Mouse (Mus musculus) brain, adult 10 weeks (tissue): ENCODE measurements around the gene Rex1bd. TPM values are rescaled to one million over a fixed set of nuclear protein-coding genes. Genes with fewer than 3 reads are reported as not detected.

Experiments used
- polyA plus RNA-seq: library from polyadenylated mRNA; stranded (reverse); fragments of 350-450 nt; fragmentation: Illumina TruSeq; extraction: RNeasy Lipid Tissue Mini Kit (QIAGEN cat#74804); gene quantifications from one replicate; pipeline ENCODE4 v1.2.3, GENCODE M21; 2015; ENCODE audit warnings: low read depth, low replicate concordance

Rex1bd gene
- 129 TPM for polyA plus RNA-seq

DNA sequence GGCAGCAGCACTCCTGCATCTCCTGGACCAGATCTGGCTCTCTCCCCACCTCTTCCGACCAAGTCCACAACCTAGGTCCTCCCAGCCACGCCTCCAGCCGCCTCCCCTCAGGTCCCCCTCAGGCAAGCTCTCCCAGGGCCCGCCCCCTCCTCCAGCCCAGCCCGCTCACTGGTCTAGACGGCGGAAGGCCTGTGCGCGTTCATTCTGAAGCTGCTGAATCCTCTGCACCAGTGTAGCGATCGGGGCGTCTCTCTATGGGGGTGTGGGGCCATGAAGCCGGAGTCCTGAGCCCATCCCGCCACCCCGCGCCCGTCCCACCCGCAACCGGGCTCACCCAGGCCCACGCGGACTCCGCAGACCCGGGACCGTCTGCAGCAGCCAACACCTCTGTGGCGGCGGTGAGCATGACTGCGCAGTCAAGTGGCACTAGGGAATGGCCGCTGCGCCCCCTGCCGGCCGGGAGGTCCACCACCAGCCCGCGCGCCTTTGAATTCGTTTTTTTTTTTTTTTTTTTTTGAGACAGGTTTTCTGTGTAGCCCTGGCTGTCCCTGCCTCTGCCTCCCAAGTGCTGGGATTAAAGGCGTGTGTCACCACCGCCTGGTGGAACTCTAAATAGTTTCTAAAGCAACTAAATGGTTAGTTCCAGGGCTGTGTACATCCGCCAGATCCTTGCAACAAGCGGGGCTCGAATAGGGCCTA is at the start of gene Rex1bd:
Gene Rex1bd, minus strand, starts transcription at position 425 of the 699 bp plus-strand sequence.

DNA sequence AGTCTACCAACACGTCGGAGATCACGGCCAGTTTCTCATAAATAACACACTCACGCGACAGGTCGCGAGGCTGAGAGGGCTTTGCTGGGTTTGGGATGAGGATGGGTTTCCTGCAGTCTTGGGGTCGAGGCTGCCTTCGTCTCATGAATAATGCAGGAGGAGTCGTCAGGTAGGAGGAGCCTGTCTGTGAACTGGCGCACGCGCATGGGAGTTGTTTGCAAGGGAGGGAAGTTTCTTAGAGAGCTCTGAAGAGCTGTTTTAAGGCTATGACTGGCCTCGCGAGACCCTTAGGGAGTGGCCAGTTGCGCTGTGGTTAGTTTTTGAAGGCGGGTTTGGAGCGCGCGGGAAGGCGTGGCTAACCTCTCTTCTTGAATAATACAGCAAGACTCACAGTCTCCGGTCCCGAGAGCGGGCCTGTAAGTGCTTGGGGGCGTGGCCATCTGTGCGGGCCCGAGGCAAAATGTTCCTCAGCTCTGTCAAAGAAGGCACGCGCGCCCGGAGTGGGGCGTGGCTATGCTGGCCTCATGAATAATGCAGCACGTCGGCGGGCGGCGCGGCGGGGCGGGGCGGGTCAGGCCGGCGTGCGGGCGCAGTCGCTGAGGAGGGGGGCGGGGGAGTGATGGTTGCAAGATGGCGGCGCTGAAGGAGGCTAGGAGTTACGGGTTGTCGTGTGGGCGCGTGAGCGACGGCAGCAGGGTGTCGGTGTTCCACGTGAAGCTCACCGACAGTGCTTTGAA is 32.7 kb upstream of the Rex1bd start, which contains the start of gene Ell:
Gene Ell, plus strand, starts transcription at position 381 of the 737 bp plus-strand sequence.

DNA sequence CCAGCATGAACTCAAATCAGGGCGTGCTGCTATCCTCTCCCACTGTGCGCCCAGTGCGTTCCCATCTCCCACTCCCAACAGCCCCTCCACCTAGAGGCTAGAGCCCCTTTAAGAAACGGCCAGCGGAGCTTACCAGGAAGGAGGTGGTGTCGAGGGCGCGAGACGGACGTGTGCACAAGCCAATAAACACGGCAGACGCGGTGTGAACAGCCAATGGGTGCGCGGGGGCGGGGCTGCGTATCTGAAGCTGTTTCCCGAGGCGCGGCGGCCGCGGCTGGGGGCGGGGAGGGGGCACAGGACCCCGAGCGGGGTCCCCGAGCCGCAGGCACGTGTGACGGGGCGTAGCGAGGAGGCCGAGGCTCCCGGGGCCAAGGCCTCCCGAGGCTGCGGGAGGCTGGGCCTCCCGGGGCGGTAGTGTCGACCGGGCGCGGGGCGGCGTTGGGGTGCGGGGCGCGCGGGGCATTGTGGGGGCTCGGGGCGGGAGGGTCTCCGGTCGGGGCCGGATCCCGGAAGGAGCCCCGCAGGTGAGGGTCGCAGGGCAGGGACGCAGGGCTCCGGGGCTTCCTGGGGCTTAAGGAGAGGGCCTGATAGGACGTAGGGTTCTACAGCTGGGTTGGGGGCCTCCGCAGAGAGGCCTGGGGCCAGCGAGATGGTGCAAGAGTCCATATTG is 21.1 kb upstream of the Rex1bd start, which contains the start of the genes Fkbp8 and Kxd1:
Gene Fkbp8, plus strand, starts transcription at position 213 of the 670 bp plus-strand sequence.
Gene Kxd1, minus strand, starts transcription at position 445 of the 670 bp plus-strand sequence.

DNA sequence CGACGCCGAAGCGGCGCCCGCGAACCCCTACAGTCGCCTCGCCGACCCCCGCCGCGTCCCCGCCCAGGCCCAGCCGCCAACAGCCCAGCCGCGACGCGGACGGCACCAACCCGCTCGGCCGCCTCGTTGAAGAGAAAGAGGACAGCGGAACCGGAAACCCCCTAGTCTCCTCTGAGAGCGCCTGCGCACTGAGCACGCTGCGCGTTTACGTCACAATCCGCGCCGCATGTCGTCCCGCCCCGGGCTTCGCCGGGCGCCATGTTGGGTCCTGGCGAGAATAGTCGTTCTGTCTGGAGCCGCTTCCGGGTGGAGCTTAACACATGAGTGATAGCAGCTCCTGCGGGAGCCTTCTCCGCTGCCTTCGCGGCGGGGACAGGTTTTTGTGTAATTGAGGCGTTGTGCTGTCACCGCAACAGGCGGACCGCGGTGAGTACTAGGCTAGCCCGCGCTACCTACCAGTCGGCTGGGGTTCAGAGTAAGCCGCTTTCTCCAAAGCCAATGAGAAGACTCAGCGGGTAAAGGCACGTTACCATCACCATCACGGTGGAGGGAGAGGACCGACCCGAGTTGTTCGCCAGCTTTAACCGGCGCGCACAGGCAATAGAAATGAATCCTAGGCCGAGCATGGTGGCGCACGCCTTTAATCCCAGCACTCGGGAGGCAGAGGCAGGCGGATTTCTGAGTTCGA is 3.8 kb upstream of the Rex1bd start, which contains the start of gene Uba52:
Gene Uba52, minus strand, starts transcription at position 574 of the 688 bp plus-strand sequence.

DNA sequence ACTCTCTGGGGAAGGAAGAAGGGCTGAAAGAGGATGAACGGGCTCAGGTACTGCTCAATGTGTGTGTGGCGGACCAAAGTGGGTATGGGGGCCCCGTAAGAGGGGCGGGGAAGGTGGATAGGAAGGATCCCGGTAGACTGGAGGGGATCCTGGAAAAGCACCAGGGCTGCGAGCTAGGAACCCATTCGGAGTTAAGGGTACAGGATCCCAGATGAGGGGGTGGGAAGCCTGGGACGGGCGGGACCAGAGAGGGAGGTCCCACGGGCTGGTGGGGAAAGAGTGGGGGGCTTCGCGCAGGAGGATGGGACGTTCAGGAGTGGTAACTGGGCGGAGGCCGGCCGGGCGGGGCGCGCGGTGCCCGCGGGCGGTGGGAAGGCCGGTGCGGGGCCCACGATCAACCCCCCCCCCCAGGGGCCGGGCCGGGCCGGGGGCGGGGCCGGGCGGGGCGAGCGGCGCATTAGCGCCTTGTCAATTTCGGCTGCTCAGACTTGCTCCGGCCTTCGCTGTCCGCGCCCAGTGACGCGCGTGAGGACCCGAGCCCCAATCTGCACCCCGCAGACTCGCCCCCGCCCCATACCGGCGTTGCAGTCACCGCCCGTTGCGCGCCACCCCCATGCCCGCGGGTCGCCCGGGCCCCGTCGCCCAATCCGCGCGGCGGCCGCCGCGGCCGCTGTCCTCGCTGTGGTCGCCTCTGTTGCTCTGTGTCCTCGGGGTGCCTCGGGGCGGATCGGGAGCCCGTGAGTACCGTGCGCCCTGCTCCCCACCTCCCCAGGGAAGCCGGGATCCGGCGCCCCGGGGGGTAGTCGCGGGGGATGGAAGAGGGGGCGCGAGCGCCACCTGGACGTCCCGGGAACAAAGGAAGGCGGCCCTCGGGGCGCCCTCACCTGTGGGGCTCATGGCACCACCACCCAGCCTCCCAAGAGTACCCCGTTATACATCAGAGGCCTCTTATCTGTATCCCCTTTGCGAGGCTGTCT is 13.6 kb downstream of the Rex1bd start, which contains the start of gene Crlf1:
Gene Crlf1, plus strand, starts transcription at position 495 of the 977 bp plus-strand sequence.

DNA sequence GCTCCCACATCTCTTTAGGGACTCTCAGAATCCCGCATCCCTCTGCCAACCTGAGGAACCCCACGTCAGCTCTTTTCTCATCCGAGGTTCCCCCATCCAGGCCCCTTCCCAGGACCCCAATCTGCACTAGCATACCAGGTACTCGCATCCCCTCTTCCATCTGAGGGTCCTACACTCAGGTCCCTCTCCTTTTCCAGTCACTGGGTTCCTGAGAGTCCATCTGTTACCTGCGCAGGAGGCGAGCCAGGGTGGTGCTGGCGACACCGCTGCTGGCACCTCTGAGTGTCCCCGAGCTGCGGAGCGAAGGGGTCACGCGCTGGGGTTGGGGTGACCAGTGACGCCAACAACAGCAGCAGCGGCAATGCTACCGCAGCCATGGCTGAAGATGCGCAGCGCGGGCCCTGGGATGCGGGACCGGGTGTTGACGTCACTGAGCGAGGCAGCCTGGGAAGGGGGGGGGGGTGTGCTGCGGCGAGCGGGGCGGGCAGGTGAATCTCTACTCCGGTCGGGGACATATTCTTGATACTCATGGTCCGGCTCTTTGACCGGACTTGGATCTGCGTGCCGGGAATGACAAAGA is 19.5 kb downstream of the Rex1bd start, which contains the start of gene Tmem59l:
Gene Tmem59l, minus strand, starts transcription at position 418 of the 580 bp plus-strand sequence.

DNA sequence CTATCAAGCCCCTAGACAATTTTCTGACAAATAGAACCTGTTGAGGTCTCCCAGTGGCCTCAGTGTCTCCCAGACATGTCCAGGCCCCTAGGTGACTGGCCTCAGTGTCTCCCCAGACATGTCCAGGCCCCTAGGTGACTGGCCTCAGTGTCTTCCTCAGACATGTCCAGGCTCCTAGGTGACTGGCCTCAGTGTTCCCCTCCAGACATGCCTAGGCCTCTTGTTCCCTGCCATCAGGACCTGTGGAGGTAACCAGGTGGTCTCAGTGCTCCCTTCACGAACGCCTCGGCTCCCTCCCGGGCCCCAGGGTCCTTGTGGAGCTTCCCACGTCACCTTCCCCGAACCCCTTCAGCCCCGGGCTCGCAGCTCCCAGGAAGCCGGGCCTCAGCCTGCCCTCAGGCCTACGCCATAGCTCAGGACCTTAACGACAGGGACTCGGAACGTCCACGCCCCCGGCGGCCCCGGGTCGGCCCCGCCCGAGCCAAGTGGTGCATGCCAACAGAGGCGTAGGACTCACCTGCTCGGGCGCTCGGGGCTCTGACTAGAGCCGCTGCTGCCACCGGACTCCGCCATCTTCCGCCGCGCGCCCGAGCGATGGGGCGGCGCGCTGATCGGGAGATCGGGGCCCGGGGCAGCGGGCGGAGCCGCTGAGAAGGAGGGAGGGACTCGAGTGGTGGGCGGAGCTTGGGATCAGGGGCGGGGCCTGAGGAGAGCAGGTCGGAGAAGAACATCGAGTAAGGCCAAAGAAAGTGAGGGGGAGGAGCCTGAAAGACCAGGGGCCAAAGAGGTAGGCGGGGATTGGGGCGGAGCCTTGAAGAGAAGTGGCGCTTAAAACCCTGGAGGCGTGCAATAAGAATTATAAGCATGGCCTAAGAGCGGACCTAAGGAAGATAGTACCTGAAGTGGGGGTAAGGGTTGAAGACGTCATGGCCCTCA is 30.0 kb downstream of the Rex1bd start, which contains the start of gene Klhl26:
Gene Klhl26, minus strand, starts transcription at position 636 of the 936 bp plus-strand sequence.

Other genes with a start within 250 kb of the Rex1bd start
- 20.1 TPM for gene Homer3, start 223.9 kb downstream of the Rex1bd start, polyA plus RNA-seq
- gene Ddx49, start 204.3 kb downstream of the Rex1bd start, polyA plus RNA-seq = 44.8 TPM
- 172 TPM for gene Cope, start 204.2 kb downstream of the Rex1bd start, polyA plus RNA-seq
- gene Cers1, start 191.0 kb downstream of the Rex1bd start, polyA plus RNA-seq = 65.7 TPM
- gene Gdf1, start 176.9 kb downstream of the Rex1bd start, polyA plus RNA-seq = 3.5 TPM
- gene Upf1, start 153.5 kb downstream of the Rex1bd start, polyA plus RNA-seq = 29.0 TPM
- 0.18 TPM for gene Comp, start 133.2 kb downstream of the Rex1bd start, polyA plus RNA-seq
- 68.4 TPM for gene Crtc1, start 67.2 kb downstream of the Rex1bd start, polyA plus RNA-seq
- gene Klhl26, start 29.8 kb downstream of the Rex1bd start, polyA plus RNA-seq = 33.9 TPM
- gene Tmem59l, start 19.4 kb downstream of the Rex1bd start, polyA plus RNA-seq = 410 TPM
- 5.2 TPM for gene Crlf1, start 13.6 kb downstream of the Rex1bd start, polyA plus RNA-seq
- gene Uba52, start 4.0 kb upstream of the Rex1bd start, polyA plus RNA-seq = 1,689 TPM
- gene Fkbp8, start 21.0 kb upstream of the Rex1bd start, polyA plus RNA-seq = 487 TPM
- gene Kxd1, start 21.2 kb upstream of the Rex1bd start, polyA plus RNA-seq = 57.3 TPM
- gene Ell, start 32.7 kb upstream of the Rex1bd start, polyA plus RNA-seq = 12.0 TPM
- gene Isyna1, start 87.6 kb upstream of the Rex1bd start, polyA plus RNA-seq = 38.2 TPM
- 179 TPM for gene Ssbp4, start 102.1 kb upstream of the Rex1bd start, polyA plus RNA-seq
- 0.85 TPM for gene Lrrc25, start 109.4 kb upstream of the Rex1bd start, polyA plus RNA-seq
- gene Gdf15, start 125.7 kb upstream of the Rex1bd start, polyA plus RNA-seq = not detected
- 14.7 TPM for gene Pgpep1, start 153.6 kb upstream of the Rex1bd start, polyA plus RNA-seq
- 72.2 TPM for gene Lsm4, start 166.5 kb upstream of the Rex1bd start, polyA plus RNA-seq
- gene Jund, start 192.2 kb upstream of the Rex1bd start, polyA plus RNA-seq = 82.5 TPM
- 0.09 TPM for gene Iqcn, start 196.7 kb upstream of the Rex1bd start, polyA plus RNA-seq
- not detected for gene Gm3336, start 211.8 kb upstream of the Rex1bd start, polyA plus RNA-seq
- gene Pde4c, start 217.0 kb upstream of the Rex1bd start, polyA plus RNA-seq = 2.8 TPM
- 913 TPM for gene Rab3a, start 247.9 kb upstream of the Rex1bd start, polyA plus RNA-seq